Mouse (Mus musculus) heart, embryonic 13.5 days (tissue): ENCODE data around the gene Il17rd. TPM values are rescaled to one million over a fixed set of nuclear protein-coding genes. Genes with fewer than 3 reads are reported as not detected.

Source experiments
- ATAC-seq: fragments of 200-750 bp; cut with Nextera tagmentation; 2 replicates; pipeline ENCODE4 v1.8.0; 2017; ENCODE audit warnings: moderate TSS enrichment; ENCODE audit not compliant: insufficient number of reproducible peaks, low FRiP score, low TSS enrichment; ENCODE audit errors: extremely low read depth
- H3K27ac ChIP-seq: fragments of 300-500 bp; sonication (generic); replicated peaks from 2 replicates; pipeline ENCODE4 v1.5.1; 2015; ENCODE audit warnings: moderate library complexity, mild to moderate bottlenecking, inconsistent platforms
- H3K27me3 ChIP-seq: fragments of 300-500 bp; sonication (generic); replicated peaks from 2 replicates; pipeline ENCODE4 v1.6.1; 2015; ENCODE audit warnings: mild to moderate bottlenecking, inconsistent platforms
- H3K36me3 ChIP-seq: fragments of 300-500 bp; sonication (generic); 2 replicates; pipeline ENCODE4 v1.6.1; 2015; ENCODE audit warnings: mild to moderate bottlenecking, inconsistent platforms
- H3K4me1 ChIP-seq: fragments of 300-500 bp; sonication (generic); 2 replicates; pipeline ENCODE4 v1.6.1; 2015; ENCODE audit warnings: inconsistent platforms
- H3K4me2 ChIP-seq: fragments of 300-500 bp; sonication (generic); 2 replicates; pipeline ENCODE4 v1.6.1; 2015; ENCODE audit warnings: inconsistent platforms, mild to moderate bottlenecking, moderate library complexity
- H3K4me3 ChIP-seq: fragments of 300-500 bp; sonication (generic); 2 replicates; pipeline ENCODE4 v1.5.1; 2015; ENCODE audit warnings: moderate library complexity, mild to moderate bottlenecking, inconsistent platforms
- H3K9ac ChIP-seq: fragments of 300-500 bp; sonication (generic); 2 replicates; pipeline ENCODE4 v1.6.1; 2015; ENCODE audit warnings: inconsistent platforms, mild to moderate bottlenecking, moderate library complexity
- H3K9me3 ChIP-seq: fragments of 300-500 bp; sonication (generic); 2 replicates; pipeline ENCODE4 v1.6.1; 2016; ENCODE audit warnings: inconsistent platforms
- WGBS: fragments of 180-500 bp; shearing (Covaris S2); methylation state at CpG from one replicate; pipeline ENCODE4 v1.1.7; 2015; ENCODE audit warnings: mixed read lengths; 5-methylcytosine and 5-hydroxymethylcytosine counted together
- polyA plus RNA-seq: library from polyadenylated mRNA; unstranded; fragments of >200 nt; fragmentation: Nextera tagmentation; extraction: Ambion mirVana; gene quantifications from 2 replicates; pipeline ENCODE4 v1.2.1, GENCODE M21; 2015

Il17rd gene
- polyA plus RNA-seq, 1 experiment from 2014 or later, result 1.5 TPM

GRCm38 (mm10) chr14:27122646-27123045 is 83.9 kb downstream of the Il17rd start:
- Histone ChIP-seq H3K27me3 (no peaks in the 10 kb centered on the region; the same call in 1 of the 2 replicates), H3K9ac (no peak overlapping the region), H3K4me3 (no peak overlapping the region), H3K4me1 (peaks cover 15% of the 10 kb centered on the region), H3K9me3 (no peaks in the 10 kb centered on the region), H3K4me2 (no peak overlapping the region), H3K36me3 (no peaks in the 10 kb centered on the region), H3K27ac (no peak overlapping the region)
- WGBS, result 67% methylated on average over 3 of the region's 3 CpGs
- no peak for ATAC-seq

- WGBS, result 38% methylated on average over 8 of the region's 8 CpGs
- no peak overlapping the region for H3K4me3 ChIP-seq
- 0 out of 2 replicates have a peak overlapping the region, but pooled peaks have one; percentile 2 for H3K9ac ChIP-seq
- no peaks in the 10 kb centered on the region for H3K36me3 ChIP-seq
- no peak for ATAC-seq
- H3K27me3 ChIP-seq, result no peaks in the 10 kb centered on the region
- no peaks in the 10 kb centered on the region for H3K9me3 ChIP-seq
- H3K4me2 ChIP-seq, result no peak overlapping the region
- H3K27ac ChIP-seq, result peak overlapping the region; percentile 34; the same call in 1 of the 2 replicates
- H3K4me1 ChIP-seq, result peaks cover 15% of the 10 kb centered on the region
Observed at GRCm38 (mm10) chr14:27123543-27123942, 84.8 kb downstream of the Il17rd start.

- no peak for ATAC-seq
- Histone ChIP-seq H3K4me1 (no peaks in the 10 kb centered on the region), H3K27me3 (no peaks in the 10 kb centered on the region), H3K27ac (no peak overlapping the region), H3K4me3 (no peak overlapping the region), H3K4me2 (no peak overlapping the region), H3K36me3 (0 out of 2 replicates have a peak, but pooled peaks cover 4% of the 10 kb centered on the region), H3K9me3 (no peaks in the 10 kb centered on the region), H3K9ac (no peak overlapping the region)
- WGBS, result 84% methylated on average over 3 of the region's 3 CpGs
Observed at GRCm38 (mm10) chr14:27130031-27130430, 91.3 kb downstream of the Il17rd start.

GRCm38 (mm10) chr14:27130676-27131075 is 91.9 kb downstream of the Il17rd start:
- no peak overlapping the region for H3K27ac ChIP-seq
- H3K4me2 ChIP-seq, result no peak overlapping the region
- no peak overlapping the region for H3K9ac ChIP-seq
- H3K4me3 ChIP-seq, result no peak overlapping the region
- no peak for ATAC-seq
- H3K36me3 ChIP-seq, result 0 out of 2 replicates have a peak, but pooled peaks cover 4% of the 10 kb centered on the region
- WGBS, result 70% methylated on average over 1 of the region's 1 CpGs
- H3K4me1 ChIP-seq, result no peaks in the 10 kb centered on the region
- no peaks in the 10 kb centered on the region for H3K9me3 ChIP-seq
- H3K27me3 ChIP-seq, result no peaks in the 10 kb centered on the region

- Histone ChIP-seq H3K4me1 (no peaks in the 10 kb centered on the region), H3K9me3 (no peaks in the 10 kb centered on the region), H3K27ac (no peak overlapping the region), H3K36me3 (0 out of 2 replicates have a peak, but pooled peaks cover 4% of the 10 kb centered on the region), H3K9ac (no peak overlapping the region), H3K27me3 (no peaks in the 10 kb centered on the region), H3K4me3 (no peak overlapping the region), H3K4me2 (no peak overlapping the region)
- no peak for ATAC-seq
- WGBS, result 35% methylated on average over 1 of the region's 1 CpGs
Observed at GRCm38 (mm10) chr14:27131521-27131920, 92.8 kb downstream of the Il17rd start.

GRCm38 (mm10) chr14:27138891-27139290 is 100.2 kb downstream of the Il17rd start:
- Histone ChIP-seq H3K27ac (no peak overlapping the region), H3K4me1 (peaks cover 18% of the 10 kb centered on the region), H3K9ac (no peak overlapping the region), H3K4me3 (no peak overlapping the region), H3K4me2 (no peak overlapping the region), H3K9me3 (no peaks in the 10 kb centered on the region), H3K27me3 (no peaks in the 10 kb centered on the region), H3K36me3 (no peaks in the 10 kb centered on the region)
- 87% methylated on average over 9 of the region's 9 CpGs for WGBS
- ATAC-seq, result no peak

GRCm38 (mm10) chr14:27139968-27140367 is 101.2 kb downstream of the Il17rd start:
- 70% methylated on average over 3 of the region's 3 CpGs for WGBS
- H3K27ac ChIP-seq, result no peak overlapping the region
- no peak overlapping the region for H3K4me2 ChIP-seq
- H3K9me3 ChIP-seq, result no peaks in the 10 kb centered on the region
- H3K4me3 ChIP-seq, result no peak overlapping the region
- no peak for ATAC-seq
- peaks cover 25% of the 10 kb centered on the region for H3K4me1 ChIP-seq
- H3K9ac ChIP-seq, result no peak overlapping the region
- H3K27me3 ChIP-seq, result no peaks in the 10 kb centered on the region
- H3K36me3 ChIP-seq, result no peaks in the 10 kb centered on the region

GRCm38 (mm10) chr14:27141486-27141885 is 102.7 kb downstream of the Il17rd start:
- Histone ChIP-seq H3K27ac (no peak overlapping the region), H3K4me1 (peaks cover 34% of the 10 kb centered on the region), H3K27me3 (no peaks in the 10 kb centered on the region), H3K4me2 (no peak overlapping the region), H3K9me3 (no peaks in the 10 kb centered on the region), H3K4me3 (no peak overlapping the region), H3K36me3 (no peaks in the 10 kb centered on the region), H3K9ac (no peak overlapping the region)
- ATAC-seq, result no peak
- WGBS, result 21% methylated on average over 3 of the region's 3 CpGs

- no peaks in the 10 kb centered on the region for H3K9me3 ChIP-seq
- 84% methylated on average over 5 of the region's 5 CpGs for WGBS
- no peaks in the 10 kb centered on the region for H3K27me3 ChIP-seq
- peaks cover 42% of the 10 kb centered on the region for H3K4me1 ChIP-seq
- no peak overlapping the region for H3K4me3 ChIP-seq
- no peak overlapping the region for H3K27ac ChIP-seq
- ATAC-seq, result no peak
- no peak overlapping the region for H3K4me2 ChIP-seq
- H3K36me3 ChIP-seq, result no peaks in the 10 kb centered on the region
- H3K9ac ChIP-seq, result no peak overlapping the region
Observed at GRCm38 (mm10) chr14:27142680-27143079, 103.9 kb downstream of the Il17rd start.

- Histone ChIP-seq H3K4me3 (no peak overlapping the region), H3K4me2 (no peak overlapping the region), H3K4me1 (peaks cover 61% of the 10 kb centered on the region), H3K36me3 (no peaks in the 10 kb centered on the region), H3K9ac (peak overlapping the region; percentile 30), H3K27me3 (no peaks in the 10 kb centered on the region), H3K9me3 (no peaks in the 10 kb centered on the region), H3K27ac (peak overlapping the region; percentile 59)
- 53% methylated on average over 8 of the region's 8 CpGs for WGBS
- ATAC-seq, result no peak
Observed at GRCm38 (mm10) chr14:27145171-27146045, 106.7 kb downstream of the Il17rd start.

- Histone ChIP-seq H3K36me3 (no peaks in the 10 kb centered on the region), H3K27me3 (no peaks in the 10 kb centered on the region), H3K4me2 (no peak overlapping the region), H3K9ac (no peak overlapping the region), H3K9me3 (no peaks in the 10 kb centered on the region), H3K4me1 (peaks cover 68% of the 10 kb centered on the region), H3K4me3 (no peak overlapping the region), H3K27ac (peak overlapping the region; percentile 46; the same call in 1 of the 2 replicates)
- 40% methylated on average over 7 of the region's 7 CpGs for WGBS
- ATAC-seq, result no peak
Observed at GRCm38 (mm10) chr14:27147726-27148125, 109.0 kb downstream of the Il17rd start.

GRCm38 (mm10) chr14:27149401-27149800 is 110.7 kb downstream of the Il17rd start:
- Histone ChIP-seq H3K4me1 (peaks cover 69% of the 10 kb centered on the region), H3K9ac (no peak overlapping the region), H3K9me3 (no peaks in the 10 kb centered on the region), H3K4me2 (no peak overlapping the region), H3K4me3 (no peak overlapping the region), H3K36me3 (no peaks in the 10 kb centered on the region), H3K27me3 (no peaks in the 10 kb centered on the region), H3K27ac (peak overlapping the region; percentile 93; the same call in 1 of the 2 replicates)
- ATAC-seq, result no peak
- WGBS, result 80% methylated on average over 5 of the region's 5 CpGs
